Mouse (Mus musculus) embryonic facial prominence, embryonic 14.5 days (tissue): ENCODE results near the gene Szrd1. TPM values are rescaled to one million over a fixed set of nuclear protein-coding genes. Genes with fewer than 3 reads are reported as not detected.

ENCODE experiments used
- ATAC-seq: fragments of 200-750 bp; cut with Nextera tagmentation; 2 replicates; pipeline ENCODE4 v1.8.0; 2017; ENCODE audit warnings: low read depth, moderate number of reproducible peaks, moderate TSS enrichment
- DNase-seq: peaks from one replicate; pipeline ENCODE4 v3.0.0-alpha.2; 2015; ENCODE audit warnings: low spot score
- H3K27ac ChIP-seq: fragments of 300-500 bp; sonication (generic); replicated peaks from 2 replicates; pipeline ENCODE4 v1.5.1; 2014; ENCODE audit warnings: low read depth, mild to moderate bottlenecking, low read length, moderate library complexity
- H3K27me3 ChIP-seq: fragments of 300-500 bp; sonication (generic); replicated peaks from 2 replicates; pipeline ENCODE4 v1.6.1; 2014; ENCODE audit warnings: low read length; ENCODE audit not compliant: control insufficient read depth, insufficient read depth
- H3K36me3 ChIP-seq: fragments of 300-500 bp; sonication (generic); 2 replicates; pipeline ENCODE4 v1.6.1; 2014; ENCODE audit warnings: low read length, mixed read lengths; ENCODE audit not compliant: control insufficient read depth, insufficient read depth
- H3K4me1 ChIP-seq: fragments of 300-500 bp; sonication (generic); 2 replicates; pipeline ENCODE4 v1.6.1; 2014; ENCODE audit warnings: antibody characterized with exemption, low read length; ENCODE audit not compliant: control insufficient read depth, insufficient read depth
- H3K4me2 ChIP-seq: fragments of 300-500 bp; sonication (generic); 2 replicates; pipeline ENCODE4 v1.6.1; 2014; ENCODE audit warnings: low read depth, mild to moderate bottlenecking, low read length, moderate library complexity, mixed read lengths
- H3K4me3 ChIP-seq: fragments of 300-500 bp; sonication (generic); 2 replicates; pipeline ENCODE4 v1.5.1; 2014; ENCODE audit warnings: low read depth, mild to moderate bottlenecking, low read length
- H3K9ac ChIP-seq: fragments of 300-500 bp; sonication (generic); 2 replicates; pipeline ENCODE4 v1.6.1; 2014; ENCODE audit warnings: low read depth, mild to moderate bottlenecking, low read length, moderate library complexity, mixed read lengths
- H3K9me3 ChIP-seq: fragments of 300-500 bp; sonication (generic); 2 replicates; pipeline ENCODE4 v1.6.1; 2016; ENCODE audit warnings: low read length; ENCODE audit not compliant: control insufficient read depth
- WGBS: fragments of 180-500 bp; shearing (Covaris S2); extraction: QIAGEN DNeasy Blood & Tissue Kit; methylation state at CpG from one replicate; pipeline ENCODE4 v1.1.7; 2014; 5-methylcytosine and 5-hydroxymethylcytosine counted together
- polyA plus RNA-seq: library from polyadenylated mRNA; unstranded; fragments of >200 nt; fragmentation: Nextera tagmentation; extraction: Ambion mirVana; gene quantifications from 2 replicates; pipeline ENCODE4 v1.2.1, GENCODE M21; 2014

Gene Szrd1
- polyA plus RNA-seq, 1 experiment from 2014 or later = 38.7 TPM

- Histone ChIP-seq H3K27me3 (no peaks in the 10 kb centered on the region), H3K27ac (no peak overlapping the region), H3K4me1 (peaks cover 7% of the 10 kb centered on the region), H3K9me3 (no peaks in the 10 kb centered on the region), H3K4me2 (no peak overlapping the region), H3K9ac (no peak overlapping the region), H3K4me3 (no peak overlapping the region), H3K36me3 (peaks cover 60% of the 10 kb centered on the region)
- DNase-seq (no peak), ATAC-seq (no peak)
- 89% methylated on average over 4 of the region's 4 CpGs for WGBS
These were observed 65.5 kb downstream of the Szrd1 start for GRCm38 (mm10) chr4:141074109-141074508.

- no peak overlapping the region for H3K27ac ChIP-seq
These were observed 65.9 kb downstream of the Szrd1 start for GRCm38 (mm10) chr4:141073661-141074060.

GRCm38 (mm10) chr4:141072502-141072901 is 67.1 kb downstream of the Szrd1 start:
- Histone ChIP-seq H3K4me2 (no peak overlapping the region), H3K27me3 (no peaks in the 10 kb centered on the region), H3K27ac (no peak overlapping the region), H3K4me3 (no peak overlapping the region), H3K4me1 (peaks cover 7% of the 10 kb centered on the region), H3K9me3 (no peaks in the 10 kb centered on the region), H3K36me3 (peaks cover 76% of the 10 kb centered on the region), H3K9ac (no peak overlapping the region)
- no peak for ATAC-seq
- WGBS = 90% methylated on average over 11 of the region's 11 CpGs
- DNase-seq = no peak

More at GRCm38 (mm10) chr4:141073661-141074060, 65.9 kb downstream of the Szrd1 start:
- no peak for ATAC-seq
- WGBS = 93% methylated on average over 9 of the region's 9 CpGs
- Histone ChIP-seq H3K36me3 (peaks cover 64% of the 10 kb centered on the region), H3K4me2 (no peak overlapping the region), H3K27me3 (no peaks in the 10 kb centered on the region), H3K4me1 (peaks cover 7% of the 10 kb centered on the region), H3K9ac (no peak overlapping the region), H3K4me3 (no peak overlapping the region), H3K9me3 (no peaks in the 10 kb centered on the region)
- DNase-seq = no peak

- Histone ChIP-seq H3K4me3 (no peak overlapping the region), H3K36me3 (peaks cover 90% of the 10 kb centered on the region), H3K4me2 (no peak overlapping the region), H3K9ac (no peak overlapping the region), H3K4me1 (no peaks in the 10 kb centered on the region), H3K27ac (no peak overlapping the region), H3K9me3 (no peaks in the 10 kb centered on the region), H3K27me3 (no peaks in the 10 kb centered on the region)
- peak; percentile 40 for DNase-seq
- ATAC-seq = no peak
- WGBS = 59% methylated on average over 4 of the region's 4 CpGs
These were observed 69.8 kb downstream of the Szrd1 start for GRCm38 (mm10) chr4:141069731-141070130.

- 92% methylated on average over 8 of the region's 8 CpGs for WGBS
- Histone ChIP-seq H3K4me3 (no peak overlapping the region), H3K27me3 (no peaks in the 10 kb centered on the region), H3K9ac (no peak overlapping the region), H3K4me2 (no peak overlapping the region), H3K4me1 (no peaks in the 10 kb centered on the region), H3K9me3 (no peaks in the 10 kb centered on the region), H3K27ac (no peak overlapping the region), H3K36me3 (peaks cover 82% of the 10 kb centered on the region)
- no peak for ATAC-seq
- no peak for DNase-seq
These were observed 70.9 kb downstream of the Szrd1 start for GRCm38 (mm10) chr4:141068655-141069054.

DNA sequence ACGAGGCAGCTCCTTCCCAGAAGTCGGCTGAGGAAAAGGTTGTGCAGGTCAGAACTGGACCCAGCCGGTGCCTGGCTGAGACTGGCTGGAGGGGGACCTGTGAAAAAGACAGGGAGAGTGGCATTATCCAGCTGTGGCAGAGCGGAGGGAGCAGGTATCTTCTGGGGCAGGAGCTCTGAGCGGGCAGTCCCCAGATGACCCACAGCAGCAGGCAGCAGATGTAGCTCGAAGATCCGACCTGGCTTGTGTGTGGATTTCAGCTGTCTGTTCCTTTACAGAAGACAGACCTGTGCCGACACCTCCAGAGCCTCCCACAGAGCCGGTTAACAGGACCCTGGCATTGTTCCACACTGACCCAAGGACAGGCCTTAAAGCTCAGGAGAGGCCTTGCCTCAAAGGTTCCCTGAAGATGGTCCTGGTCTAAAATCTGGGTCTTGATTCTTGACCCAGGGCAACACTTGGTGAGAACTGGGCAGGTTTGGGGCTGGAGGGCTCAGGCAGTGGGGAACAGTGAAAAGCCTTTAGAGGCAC is 72.0 kb downstream of the Szrd1 start:
- peaks cover 73% of the 10 kb centered on the region for H3K36me3 ChIP-seq
- no peak for DNase-seq
- no peak for ATAC-seq
- 85% methylated on average over 9 of the region's 9 CpGs for WGBS
- H3K4me2 ChIP-seq = no peak overlapping the region
- H3K4me1 ChIP-seq = no peaks in the 10 kb centered on the region
- H3K27me3 ChIP-seq = no peaks in the 10 kb centered on the region
- no peak overlapping the region for H3K9ac ChIP-seq
- no peaks in the 10 kb centered on the region for H3K9me3 ChIP-seq
- H3K4me3 ChIP-seq = no peak overlapping the region
- H3K27ac ChIP-seq = no peak overlapping the region

DNA sequence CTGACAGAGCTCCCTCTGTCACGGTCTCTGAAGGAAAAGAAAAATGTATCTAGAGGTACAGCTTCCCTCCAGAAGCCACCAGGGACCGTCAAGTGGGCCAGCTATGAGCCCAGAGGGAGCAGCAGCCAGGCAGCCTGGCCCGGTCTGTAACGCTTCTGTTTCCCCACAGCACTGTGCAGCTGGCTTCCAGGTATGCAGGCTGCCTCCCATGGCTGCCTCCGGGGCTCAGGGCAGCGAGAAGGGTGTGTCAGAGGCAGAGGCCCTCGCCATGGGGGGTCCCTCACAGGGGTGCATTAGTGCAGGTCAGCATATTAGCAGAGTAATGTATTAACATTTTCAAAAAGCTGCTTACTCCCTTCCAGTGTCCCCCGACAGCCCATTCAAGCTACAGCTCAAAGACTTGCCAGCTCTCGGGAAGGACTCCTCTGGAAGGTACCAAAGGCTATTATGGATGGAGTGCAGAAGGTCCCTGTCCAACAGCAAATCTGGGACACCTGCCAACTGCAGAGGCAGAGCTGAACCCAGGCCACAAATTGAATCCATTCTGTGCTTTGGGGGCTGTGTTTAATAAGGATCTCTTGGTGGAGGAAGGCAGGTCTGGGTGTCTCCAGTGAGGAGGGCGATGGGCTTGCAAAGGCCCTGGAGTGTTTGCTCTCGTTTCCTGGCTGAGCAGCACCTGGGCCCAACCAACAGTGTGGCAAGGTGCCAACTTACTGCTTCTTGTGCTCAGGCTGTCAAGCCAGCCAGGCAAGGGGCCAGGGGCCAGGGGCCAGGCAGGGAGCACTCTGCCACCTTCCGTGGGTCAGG is 72.7 kb downstream of the Szrd1 start:
- Histone ChIP-seq H3K4me3 (no peak overlapping the region), H3K4me2 (no peak overlapping the region), H3K27ac (no peak overlapping the region), H3K9me3 (no peaks in the 10 kb centered on the region), H3K4me1 (no peaks in the 10 kb centered on the region), H3K36me3 (peaks cover 66% of the 10 kb centered on the region), H3K9ac (no peak overlapping the region), H3K27me3 (no peaks in the 10 kb centered on the region)
- no peak for DNase-seq
- ATAC-seq = no peak
- WGBS = 79% methylated on average over 10 of the region's 12 CpGs

DNA sequence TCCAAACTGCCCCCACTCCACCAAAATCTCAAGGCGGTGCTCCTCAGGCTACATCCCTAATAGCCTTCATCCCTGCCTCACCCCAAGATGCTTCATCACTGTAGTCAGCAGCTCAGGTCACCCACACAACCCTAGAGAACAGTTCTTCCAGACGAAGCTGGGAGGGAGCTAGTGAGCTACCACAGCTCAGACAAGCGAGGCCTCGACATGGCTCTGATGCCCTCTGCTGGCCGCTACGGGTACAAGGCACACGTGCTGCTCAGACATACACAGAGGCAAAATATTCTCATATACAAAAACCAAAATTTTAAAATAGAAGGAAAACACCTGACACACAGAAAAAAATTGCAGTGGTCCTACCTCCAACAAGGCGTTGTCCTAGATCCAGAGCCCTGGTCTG is 74.5 kb downstream of the Szrd1 start:
- Histone ChIP-seq H3K27ac (no peak overlapping the region), H3K36me3 (peaks cover 48% of the 10 kb centered on the region), H3K4me3 (no peak overlapping the region), H3K9me3 (no peaks in the 10 kb centered on the region), H3K4me2 (no peak overlapping the region), H3K4me1 (no peaks in the 10 kb centered on the region), H3K27me3 (no peaks in the 10 kb centered on the region), H3K9ac (no peak overlapping the region)
- 8% methylated on average over 8 of the region's 8 CpGs for WGBS
- peak; percentile 91 for DNase-seq
- ATAC-seq = no peak
